Mouse (Mus musculus): ENCODE results near the gene Heg1. TPM values are rescaled to one million over a fixed set of nuclear protein-coding genes. Genes with fewer than 3 reads are reported as not detected.

The Heg1 gene
- total RNA-seq, 2 experiments from 2014 or later: 28.8 to 36.7 TPM

DNA sequence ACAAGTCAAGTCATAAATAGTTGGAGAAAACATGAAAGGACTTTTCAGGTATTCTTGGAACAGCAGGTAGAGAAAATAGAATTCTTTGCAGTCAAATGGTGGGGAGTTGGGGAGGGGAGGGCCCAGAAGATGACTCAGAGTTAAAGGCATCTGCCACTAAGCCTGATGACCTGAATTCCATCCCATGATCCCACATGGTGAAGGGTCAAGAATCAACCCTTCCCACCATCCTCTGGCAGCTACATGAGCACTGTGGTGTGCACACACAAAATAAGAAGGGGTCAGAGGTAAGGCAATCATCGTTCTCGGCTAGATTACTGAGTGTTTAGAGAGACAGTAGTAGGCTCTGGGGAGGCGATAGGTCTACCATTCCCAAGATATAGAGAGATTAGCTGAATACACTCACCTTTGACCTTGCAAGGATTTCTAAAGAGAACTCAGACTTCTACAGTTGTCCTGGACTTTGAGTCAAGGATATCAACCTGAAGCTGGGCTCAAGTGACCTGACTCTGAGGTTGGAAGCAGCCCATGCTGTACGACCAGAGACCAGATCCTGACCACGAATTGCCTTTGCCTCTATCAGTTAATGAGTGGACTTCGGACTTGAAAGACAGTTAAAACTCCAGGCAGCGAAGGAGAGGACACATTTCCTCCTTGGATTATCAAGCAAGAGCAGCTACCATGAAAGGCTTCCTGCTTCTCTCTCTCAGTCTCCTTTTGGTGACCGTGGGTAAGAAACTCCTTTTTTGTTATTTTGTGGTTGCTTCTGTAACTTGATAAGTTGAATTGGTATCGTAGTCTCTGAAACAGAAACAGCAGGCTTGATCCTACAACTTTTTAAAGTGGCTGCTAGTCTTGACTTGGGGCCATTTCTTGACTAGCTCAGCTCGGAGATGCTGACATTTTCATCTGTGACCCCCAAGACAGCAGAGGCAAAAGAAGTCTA is 109.9 kb downstream of the Heg1 start, which contains the start of gene Muc13:
Muc13 (plus strand) TSS at position 192 of the 946 bp plus-strand sequence.
- DNase-seq (ENCODE audit: low spot score in 2 of 2): no peak
- intact Hi-C loops (cut with DNase I): no loop called here

DNA sequence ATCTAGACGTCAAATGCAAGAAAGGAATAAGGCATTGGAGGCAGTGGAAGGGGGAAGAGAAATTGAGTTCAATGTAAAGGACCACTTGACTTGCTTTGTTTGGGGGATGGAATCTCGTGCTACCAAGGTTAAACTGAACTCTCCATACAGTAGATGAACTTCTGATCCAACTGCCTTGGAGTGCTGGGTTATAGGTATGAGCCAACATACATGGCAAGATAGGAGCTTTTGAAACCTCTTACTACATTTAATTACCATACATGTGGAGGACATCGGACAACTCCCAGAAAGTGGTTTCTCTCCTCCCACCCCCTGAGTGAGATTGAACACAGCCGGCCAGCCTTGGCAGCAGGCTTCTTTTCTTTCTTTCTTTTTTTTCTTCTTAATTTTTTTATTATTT is 110.9 kb downstream of the Heg1 start:
- intact Hi-C loops (cut with DNase I): loop anchor here (5.0 kb wide), 1 partner anchor 33 kb away; no protein-coding TSS in a partner anchor
- DNase-seq (ENCODE audit: low spot score in 2 of 2): no peak

DNA sequence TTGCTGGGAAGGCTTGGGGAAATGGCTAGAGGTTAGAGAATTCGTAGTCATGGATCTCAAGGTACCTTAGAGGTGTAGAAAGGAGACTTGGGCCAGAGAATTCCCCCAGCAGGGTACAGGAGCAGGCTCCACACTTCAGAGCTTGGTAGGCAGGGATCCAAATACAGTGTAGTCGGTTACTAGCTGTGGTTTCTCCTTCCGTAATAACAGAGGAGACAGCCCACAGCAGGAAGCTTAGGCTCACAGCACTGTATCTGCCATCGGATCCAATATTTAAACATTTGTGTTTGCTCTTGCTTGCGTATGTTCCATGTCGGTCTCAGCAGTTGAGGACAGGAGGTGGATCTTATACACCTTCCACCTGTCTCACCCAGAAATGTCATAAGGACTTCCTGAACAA is 111.7 kb downstream of the Heg1 start:
- intact Hi-C loops (cut with DNase I): loop anchor here (5.0 kb wide), 1 partner anchor 34 kb away; no protein-coding TSS in a partner anchor
- DNase-seq (ENCODE audit: low spot score in 2 of 2): no peak

DNA sequence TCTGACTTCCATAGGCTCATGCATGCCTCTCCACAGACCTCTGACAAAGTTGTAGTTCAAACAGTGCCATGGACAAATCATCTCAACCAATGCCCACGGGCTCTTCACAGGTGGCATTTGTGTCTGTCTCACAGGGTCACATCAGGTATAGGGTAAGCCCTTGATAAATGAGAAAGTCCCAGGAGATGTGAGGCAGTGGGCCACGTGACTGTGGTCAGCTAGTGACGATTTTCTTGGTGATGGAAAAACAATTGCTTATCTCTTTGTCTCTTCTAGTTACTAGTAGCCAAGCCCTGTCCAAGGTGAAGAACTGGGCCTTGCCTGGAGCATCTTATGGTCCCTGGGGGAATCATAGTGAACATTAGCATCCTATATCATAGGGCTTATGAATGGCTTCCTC is 112.6 kb downstream of the Heg1 start:
- intact Hi-C loops (cut with DNase I): loop anchor here (5.0 kb wide), 1 partner anchor 34 kb away; no protein-coding TSS in a partner anchor
- no peak for DNase-seq (ENCODE audit: low spot score in 2 of 2)

DNA sequence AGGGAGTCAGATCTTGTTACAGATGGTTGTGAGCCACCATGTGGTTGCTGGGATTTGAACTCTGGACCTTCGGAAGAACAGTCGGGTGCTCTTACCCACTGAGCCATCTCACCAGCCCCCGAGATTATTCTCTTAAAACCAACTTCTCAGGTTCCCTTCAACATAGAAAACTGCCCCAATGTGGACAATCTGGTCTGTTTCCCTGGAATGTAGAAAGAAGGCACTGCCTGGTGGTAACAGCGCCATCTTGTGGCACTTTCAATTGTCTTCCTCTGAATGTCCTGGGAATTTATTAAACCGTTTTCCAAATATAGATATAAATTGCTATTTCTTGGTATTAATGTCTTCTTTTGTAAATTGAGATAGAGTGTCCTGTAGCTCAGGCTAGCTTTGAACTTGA is 113.7 kb downstream of the Heg1 start:
- peak; percentile 22 to 33 for DNase-seq (ENCODE audit: low spot score in 2 of 2)
- intact Hi-C loops (cut with DNase I): loop anchor here (5.0 kb wide), 1 partner anchor 36 kb away; no protein-coding TSS in a partner anchor

DNA sequence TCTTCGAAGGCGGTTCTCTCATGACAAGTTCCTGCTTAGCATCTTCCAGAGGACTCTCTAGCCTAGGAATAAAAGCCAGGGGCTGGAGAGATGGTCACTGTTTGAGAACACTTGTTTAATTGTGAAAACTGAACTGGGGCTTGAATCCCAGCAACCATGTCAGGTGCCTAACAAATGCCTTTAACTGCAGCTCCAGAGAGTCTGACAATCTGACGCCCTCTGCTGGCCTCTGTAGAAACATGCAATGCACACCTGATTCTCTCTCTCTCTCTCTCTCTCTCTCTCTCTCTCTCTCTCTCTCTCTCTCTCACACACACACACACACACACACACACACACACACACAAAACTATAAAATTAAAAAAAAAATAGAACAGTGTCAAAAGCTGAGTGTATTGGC is 125.8 kb downstream of the Heg1 start:
- DNase-seq (ENCODE audit: low spot score in 2 of 2): no peak
- intact Hi-C loops (cut with DNase I): no loop called here

DNA sequence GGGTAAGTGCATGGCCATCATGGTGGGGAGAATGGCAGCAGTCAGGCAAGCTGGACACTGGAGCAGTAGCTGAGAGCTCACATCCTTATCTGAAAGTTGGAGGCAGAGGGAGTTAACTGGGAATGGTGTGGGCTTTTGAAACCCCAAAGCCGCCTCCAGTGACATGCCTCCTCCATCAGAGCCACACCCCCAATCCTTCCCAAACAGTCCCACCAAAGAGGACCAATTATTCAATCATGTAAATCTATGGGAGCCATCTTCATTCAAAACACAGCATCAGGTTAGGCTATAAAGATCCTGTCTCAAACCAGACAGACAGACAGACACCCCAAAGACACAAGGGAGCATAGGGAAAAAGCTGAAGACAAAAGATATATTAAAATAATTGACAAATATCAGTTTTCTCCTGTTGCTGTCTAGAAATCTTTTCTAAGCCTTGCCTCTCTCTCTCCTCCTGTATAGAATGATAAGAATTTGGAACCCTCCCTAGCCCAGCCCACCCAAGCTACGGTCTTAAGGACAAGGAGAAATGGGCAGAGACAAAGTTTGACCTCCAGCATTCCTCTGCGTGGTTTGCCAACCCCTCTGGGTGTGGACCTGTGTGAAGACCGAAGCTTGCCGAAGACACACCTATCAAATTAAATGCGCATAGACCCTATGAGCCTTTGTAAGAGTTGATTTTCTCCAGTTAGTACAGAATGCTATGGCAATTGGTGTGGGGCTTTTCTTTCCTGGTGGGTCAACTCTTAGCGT is 134.4 kb downstream of the Heg1 start:
- DNase-seq (ENCODE audit: low spot score in 2 of 2): no peak

DNA sequence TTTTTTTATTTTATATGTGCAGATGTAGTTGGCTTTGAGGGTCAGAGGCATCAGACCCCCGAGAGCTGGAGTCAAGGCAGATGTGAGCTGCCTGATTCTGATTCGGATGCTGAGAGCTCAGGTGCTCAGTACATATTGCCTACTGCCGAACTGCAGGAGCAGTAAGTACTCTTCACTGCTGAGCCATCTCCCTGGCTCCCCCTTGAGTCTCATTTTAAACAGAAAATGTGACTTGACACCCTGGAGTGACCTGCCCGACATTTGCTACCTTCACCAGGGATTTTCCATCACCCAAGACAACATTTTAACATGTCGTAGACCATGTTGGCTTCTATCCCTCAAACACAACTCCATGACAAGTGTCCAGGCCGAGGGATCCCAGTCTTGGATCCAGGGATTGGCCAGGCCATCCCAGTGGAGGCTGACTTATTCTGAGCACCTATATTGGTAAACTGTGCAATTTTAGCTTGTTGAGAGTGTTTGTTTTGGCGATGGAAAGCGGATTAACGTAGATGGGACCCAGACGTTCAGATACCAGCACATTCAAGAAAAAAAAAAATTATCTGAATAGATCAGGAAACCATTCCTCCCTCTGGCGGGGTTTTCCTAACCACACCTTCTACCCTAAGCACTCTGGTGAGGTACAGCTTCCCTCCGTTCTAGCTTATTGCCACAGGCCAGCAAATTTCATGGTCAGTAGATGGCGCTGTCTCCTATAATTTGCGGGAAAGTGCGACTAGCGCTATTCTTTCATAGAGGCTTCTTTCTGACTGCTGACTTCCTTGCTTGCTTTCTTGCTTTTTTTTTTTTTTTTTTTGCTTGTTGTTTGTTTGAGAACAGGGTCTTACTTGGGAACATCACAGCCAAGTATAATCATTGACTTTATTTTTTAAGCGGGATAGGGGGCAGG is 136.4 kb downstream of the Heg1 start:
- intact Hi-C loops (cut with DNase I): loop anchor here (1.0 to 5.0 kb wide), 3 partner anchors 131 to 292 kb away; no protein-coding TSS in a partner anchor
- peak; percentile 78 to 82 for DNase-seq (ENCODE audit: low spot score in 2 of 2)

More for the DNA sequence above, 134.4 kb downstream of the Heg1 start:
- intact Hi-C loops (cut with DNase I): no loop called here

Other genes with a start within 250 kb of the Heg1 start
- under 1 TPM; 0.69 to 0.91 TPM for gene Slc12a8, start 167.0 kb upstream of the Heg1 start, total RNA-seq (2021)
- under 1 TPM in 1 of 2 experiments, not detected in 1; 0.10 TPM for gene Muc13, start 109.7 kb downstream of the Heg1 start, total RNA-seq (2021)
- 10 to 100 TPM; 35.6 to 37.1 TPM for gene Itgb5, start 145.3 kb downstream of the Heg1 start, total RNA-seq (2021)